Mouse (Mus musculus) kidney, postnatal 36 days (tissue): ENCODE measurements around the gene Dtx1.

ENCODE experiments used
- DNase-seq, 2 experiments: peaks; one replicate each; pipeline ENCODE4 v3.0.0; 2021 to 2022; ENCODE audit warnings: mixed read lengths in 2 of 2

Gene Dtx1

GRCm38 (mm10) chr5:120703660-120704059, 8.1 kb downstream of the Dtx1 start:
- DNase-seq = no peak

- peak; percentile 6 to 27 for DNase-seq
Observed at GRCm38 (mm10) chr5:120702969-120703368, 8.8 kb downstream of the Dtx1 start.

GRCm38 (mm10) chr5:120702421-120702820, 9.3 kb downstream of the Dtx1 start:
- DNase-seq = no peak

GRCm38 (mm10) chr5:120700996-120701790, 10.5 kb downstream of the Dtx1 start:
- DNase-seq = no peak

GRCm38 (mm10) chr5:120698801-120699391, 12.8 kb downstream of the Dtx1 start:
- no peak for DNase-seq

GRCm38 (mm10) chr5:120698181-120698580, 13.5 kb downstream of the Dtx1 start:
- DNase-seq = no peak

- DNase-seq = no peak
Observed at GRCm38 (mm10) chr5:120696865-120697264, 14.9 kb downstream of the Dtx1 start.

GRCm38 (mm10) chr5:120696057-120696743, 15.5 kb downstream of the Dtx1 start:
- DNase-seq = no peak

GRCm38 (mm10) chr5:120694695-120695074, 17.0 kb downstream of the Dtx1 start:
- DNase-seq = no peak

- no peak for DNase-seq
Observed at GRCm38 (mm10) chr5:120693931-120694694, 17.6 kb downstream of the Dtx1 start.

- DNase-seq = peak in 1 of 2 experiments; percentile 12
Observed at GRCm38 (mm10) chr5:120692034-120692433, 19.7 kb downstream of the Dtx1 start.

- DNase-seq = no peak
Observed at GRCm38 (mm10) chr5:120690417-120690816, 21.3 kb downstream of the Dtx1 start.

- DNase-seq = no peak
Observed at GRCm38 (mm10) chr5:120688434-120688833, 23.3 kb downstream of the Dtx1 start.

- DNase-seq = no peak
Observed at GRCm38 (mm10) chr5:120687897-120688296, 23.8 kb downstream of the Dtx1 start.

GRCm38 (mm10) chr5:120687484-120687851, 24.3 kb downstream of the Dtx1 start:
- no peak for DNase-seq

- no peak for DNase-seq
Observed at GRCm38 (mm10) chr5:120686749-120687483, 24.8 kb downstream of the Dtx1 start.

- no peak for DNase-seq
Observed at GRCm38 (mm10) chr5:120685678-120686077, 26.0 kb downstream of the Dtx1 start.

GRCm38 (mm10) chr5:120682982-120683771, 28.6 kb downstream of the Dtx1 start:
- peak in 1 of 2 experiments; percentile 10 for DNase-seq

GRCm38 (mm10) chr5:120680918-120681317, 30.8 kb downstream of the Dtx1 start:
- no peak for DNase-seq

- peak; percentile 81 to 82 for DNase-seq
Observed at GRCm38 (mm10) chr5:120679676-120680555, 31.8 kb downstream of the Dtx1 start.
